Mouse (Mus musculus): ENCODE measurements at regions not wholly inside any gene's neighbourhood (a gene's known extent, or its start where the extent isn't known, plus 50 kb on each side); places are given as distances from the start of the nearest gene placed in this dataset.

- TF ChIP-seq POLR2A (IDR thresholded peaks at IDR 0.05; ENCODE audit: extremely low read depth, insufficient read depth, low read length) (no peak), CTCF (IDR thresholded peaks at IDR 0.05; ENCODE audit: low read depth, low read length) (no peak)
These were observed 118.5 kb downstream of the Impad1 start for GRCm38 (mm10) chr4:4674607-4675006.
